Mouse (Mus musculus): ENCODE data around the gene Ramac.

Ramac gene

GRCm38 (mm10) chr7:81762180-81763109, at the start of gene Ramac:
Ramac (plus strand) TSS chr7:81762925.
- DNase-seq (ENCODE audit: low read depth, low spot score), result peak; percentile 90

- no peak for DNase-seq (ENCODE audit: low read depth, low spot score)
These were observed 44.1 kb upstream of the Ramac start for GRCm38 (mm10) chr7:81718657-81719056.

- DNase-seq (ENCODE audit: low read depth, low spot score), result no peak
These were observed 43.5 kb upstream of the Ramac start for GRCm38 (mm10) chr7:81719216-81719661.

- no peak for DNase-seq (ENCODE audit: low read depth, low spot score)
These were observed 41.5 kb upstream of the Ramac start for GRCm38 (mm10) chr7:81721271-81721670.

GRCm38 (mm10) chr7:81723851-81724250, 38.9 kb upstream of the Ramac start:
- DNase-seq (ENCODE audit: low read depth, low spot score), result no peak

- no peak for DNase-seq (ENCODE audit: low read depth, low spot score)
These were observed 36.6 kb upstream of the Ramac start for GRCm38 (mm10) chr7:81725986-81726727.

- peak; percentile 44 for DNase-seq (ENCODE audit: low read depth, low spot score)
These were observed 36.1 kb upstream of the Ramac start for GRCm38 (mm10) chr7:81726728-81727005.

- DNase-seq (ENCODE audit: low read depth, low spot score), result no peak
These were observed 35.0 kb upstream of the Ramac start for GRCm38 (mm10) chr7:81727716-81728115.

GRCm38 (mm10) chr7:81729787-81730186, 32.9 kb upstream of the Ramac start:
- no peak for DNase-seq (ENCODE audit: low read depth, low spot score)

- DNase-seq (ENCODE audit: low read depth, low spot score), result no peak
These were observed 31.5 kb upstream of the Ramac start for GRCm38 (mm10) chr7:81731181-81731651.

- DNase-seq (ENCODE audit: low read depth, low spot score), result no peak
These were observed 30.3 kb upstream of the Ramac start for GRCm38 (mm10) chr7:81732183-81733089.

- DNase-seq (ENCODE audit: low read depth, low spot score), result no peak
These were observed 27.3 kb upstream of the Ramac start for GRCm38 (mm10) chr7:81735300-81736048.

- no peak for DNase-seq (ENCODE audit: low read depth, low spot score)
These were observed 23.9 kb upstream of the Ramac start for GRCm38 (mm10) chr7:81738720-81739385.

- DNase-seq (ENCODE audit: low read depth, low spot score), result no peak
These were observed 22.7 kb upstream of the Ramac start for GRCm38 (mm10) chr7:81740010-81740409.

- DNase-seq (ENCODE audit: low read depth, low spot score), result no peak
These were observed 18.6 kb upstream of the Ramac start for GRCm38 (mm10) chr7:81744145-81744544.

- DNase-seq (ENCODE audit: low read depth, low spot score), result no peak
These were observed 14.8 kb upstream of the Ramac start for GRCm38 (mm10) chr7:81747956-81748355.

- DNase-seq (ENCODE audit: low read depth, low spot score), result no peak
These were observed 553 bp downstream of the Ramac start for GRCm38 (mm10) chr7:81763110-81763845.

GRCm38 (mm10) chr7:81772786-81773539, 10.2 kb downstream of the Ramac start:
- DNase-seq (ENCODE audit: low read depth, low spot score), result no peak

- DNase-seq (ENCODE audit: low read depth, low spot score), result no peak
These were observed 12.6 kb downstream of the Ramac start for GRCm38 (mm10) chr7:81775325-81775724.

All from embryo, embryonic 11.5 days (tissue).